8 mouse cellular contexts compared by ENCODE assay signal in genomic region chr13:75706457-75706856, GRCm38 (mm10). TPM values are rescaled to one million over a fixed set of nuclear protein-coding genes. Genes with fewer than 3 reads are reported as not detected.
DNase-seq lines count a peak whose midpoint lies in the region; ATAC-seq lines count a peak whose summit lies in the region.

TSS of gene Ell2 (plus strand) at chr13:75706757.

- peak within 1 kb of the TSS; percentile 81 for H3K4me2 ChIP-seq in kidney, embryonic 15.5 days

- peak within 1 kb of the TSS; percentile 70 for H3K4me3 ChIP-seq in kidney, embryonic 15.5 days (replicated peaks)

- peak within 1 kb of the TSS; percentile 75 for H3K27ac ChIP-seq in kidney, embryonic 15.5 days

- intact Hi-C loops in gastrocnemius, postnatal 14 days (cut with DNase I; ENCODE audit: low total_unique reads): no loop called here

- H3K36me3 ChIP-seq in kidney, embryonic 15.5 days: no peaks in the 10 kb centered on the region

- H3K27me3 ChIP-seq in kidney, embryonic 15.5 days: peaks cover 10% of the 10 kb centered on the region; the same call in 1 of the 2 replicates

- H3K4me1 ChIP-seq in kidney, embryonic 15.5 days: peaks cover 12% of the 10 kb centered on the region

- DNase-seq in kidney, postnatal 14 days: no peak
- no peak for DNase-seq in adrenal gland, postnatal 25 days
- DNase-seq in gastrocnemius, postnatal 14 days: no peak
- no peak for DNase-seq in layer of hippocampus, postnatal 14 days (ENCODE audit: low spot score in 2 of 2)
- no peak for DNase-seq in right cerebral cortex, postnatal 36 days (ENCODE audit: low spot score in 2 of 2)
- DNase-seq in right cerebral cortex, postnatal 25 days: no peak

- H3K9ac ChIP-seq in kidney, embryonic 15.5 days: peak within 1 kb of the TSS; percentile 74

- 95% methylated on average over 1 of the region's 1 CpGs for WGBS in kidney, embryonic 15.5 days

- H3K9me3 ChIP-seq in kidney, embryonic 15.5 days (replicated peaks): no peaks in the 10 kb centered on the region

- ATAC-seq in kidney, embryonic 15.5 days (replicated peaks; ENCODE audit: low FRiP score): no peak
- no peak for ATAC-seq in monocyte, adult 5-6 weeks (replicated peaks; ENCODE audit: insufficient number of reproducible peaks, low FRiP score, low TSS enrichment, poor library complexity, severe bottlenecking)

RNA-seq across cellular contexts. Expression of gene Ell2, which starts in this region (rescaled TPM):
- polyA plus RNA-seq in kidney, embryonic 15.5 days (2015; fragmentation: Nextera tagmentation; extraction: Ambion mirVana): 4.7 and 5.2 TPM in 2 replicates
- total RNA-seq in adrenal gland, postnatal 25 days (2021): 50.1 and 59.6 TPM in 2 replicates
- total RNA-seq in gastrocnemius, postnatal 14 days (2021): 10 to 100 TPM; 17.9 to 30.2 TPM
- 10 to 100 TPM; 32.6 to 32.8 TPM for total RNA-seq in layer of hippocampus, postnatal 14 days (2021)
- total RNA-seq in monocyte, adult 5-6 weeks (2017): 24.9 to 61.1 TPM (median 45.2 TPM) in 3 replicates
